Mouse (Mus musculus) liver, postnatal 0 days (tissue): ENCODE measurements around the gene Slc25a34.

ENCODE experiments used
- CTCF ChIP-seq: sonication (generic); IDR thresholded peaks from 2 replicates; pipeline ENCODE4 v1.5.1; 2016; ENCODE audit warnings: antibody characterized with exemption, low read depth
- EP300 ChIP-seq: IDR thresholded peaks from 2 replicates; pipeline ENCODE4 v1.6.1; 2016; ENCODE audit warnings: antibody characterized with exemption, low read depth, mild to moderate bottlenecking

GRCm38 (mm10) chr4:141596700-141597328, 26.8 kb downstream of the Slc25a34 start:
- TF ChIP-seq CTCF: no peak
- TF ChIP-seq EP300: no peak
